Mouse (Mus musculus) MEL (cell line): Measurements from ENCODE around the gene Elmod3.

Source experiments
- CHD1 ChIP-seq: IDR thresholded peaks from 2 replicates; pipeline ENCODE4 v1.6.1; 2012; ENCODE audit warnings: low read depth, mild to moderate bottlenecking, inconsistent platforms, low read length, improper control_type of control experiment
- EP300 ChIP-seq, 2 experiments: IDR thresholded peaks; 2 replicates each; pipeline ENCODE4 v1.6.1; 2011; ENCODE audit warnings: improper control_type of control experiment in 2 of 2, low read length in 2 of 2, low read depth in 1 of 2, mild to moderate bottlenecking in 1 of 2
- JUND ChIP-seq: IDR thresholded peaks from 2 replicates; pipeline ENCODE4 v1.6.1; 2011; ENCODE audit warnings: low read depth, mild to moderate bottlenecking, improper control_type of control experiment, low read length
- MAX ChIP-seq: IDR thresholded peaks from 2 replicates; pipeline ENCODE4 v1.6.1; 2011; ENCODE audit warnings: low read length, improper control_type of control experiment
- POLR2A ChIP-seq, 2 experiments: IDR thresholded peaks; 2 replicates each; pipeline ENCODE4 v1.6.1; 2011 to 2012; ENCODE audit warnings: low read length in 2 of 2, mild to moderate bottlenecking in 2 of 2, control low read depth in 1 of 2, improper control_type of control experiment in 1 of 2, low read depth in 1 of 2, moderate library complexity in 1 of 2; ENCODE audit not compliant: control insufficient read depth in 1 of 2, insufficient read depth in 1 of 2, poor library complexity in 1 of 2
- SIN3A ChIP-seq: IDR thresholded peaks from 2 replicates; pipeline ENCODE4 v1.6.1; 2012; ENCODE audit warnings: low read length, improper control_type of control experiment, inconsistent platforms
- SMC3 ChIP-seq: IDR thresholded peaks from 2 replicates; pipeline ENCODE4 v1.6.1; 2011; ENCODE audit warnings: low read depth, low read length, improper control_type of control experiment
- TBP ChIP-seq: IDR thresholded peaks from 2 replicates; pipeline ENCODE4 v1.8.0; 2011; ENCODE audit warnings: low read depth, low read length, improper control_type of control experiment
- UBTF ChIP-seq: IDR thresholded peaks from 2 replicates; pipeline ENCODE4 v1.6.1; 2012; ENCODE audit warnings: low read depth, mild to moderate bottlenecking, inconsistent platforms, low read length, improper control_type of control experiment, moderate library complexity, borderline replicate concordance; ENCODE audit not compliant: insufficient read depth
- USF1 ChIP-seq: IDR thresholded peaks from 2 replicates; pipeline ENCODE4 v1.6.1; 2014; ENCODE audit warnings: low read depth, mild to moderate bottlenecking, inconsistent platforms, low read length, improper control_type of control experiment, moderate library complexity
- ZC3H11A ChIP-seq: IDR thresholded peaks from 2 replicates; pipeline ENCODE4 v1.6.1; 2012; ENCODE audit warnings: low read depth, mild to moderate bottlenecking, inconsistent platforms, low read length, improper control_type of control experiment

GRCm38 (mm10) chr6:72544283-72544987, 53.8 kb downstream of the Elmod3 start, which contains the start of gene Capg:
- TF ChIP-seq EP300 (IDR thresholded peaks at IDR 0.05; ENCODE audit: low read depth in 1 of 2, low read length in 2 of 2) (peak; percentile 56 to 62), POLR2A (IDR thresholded peaks at IDR 0.05; ENCODE audit: control insufficient read depth in 1 of 2, insufficient read depth in 1 of 2, low read depth in 1 of 2, low read length in 2 of 2, poor library complexity in 1 of 2) (peak in 1 of 2 experiments; percentile 62; a peak in 2 of 4 replicates), JUND (no peak), TBP (no peak), UBTF (no peak), SIN3A (peak; percentile 57; the same call in 1 of the 2 replicates), USF1 (no peak), ZC3H11A (no peak), MAX (peak; percentile 52; the same call in 1 of the 2 replicates), CHD1 (no peak), SMC3 (no peak)
